In the genomic region with DNA sequence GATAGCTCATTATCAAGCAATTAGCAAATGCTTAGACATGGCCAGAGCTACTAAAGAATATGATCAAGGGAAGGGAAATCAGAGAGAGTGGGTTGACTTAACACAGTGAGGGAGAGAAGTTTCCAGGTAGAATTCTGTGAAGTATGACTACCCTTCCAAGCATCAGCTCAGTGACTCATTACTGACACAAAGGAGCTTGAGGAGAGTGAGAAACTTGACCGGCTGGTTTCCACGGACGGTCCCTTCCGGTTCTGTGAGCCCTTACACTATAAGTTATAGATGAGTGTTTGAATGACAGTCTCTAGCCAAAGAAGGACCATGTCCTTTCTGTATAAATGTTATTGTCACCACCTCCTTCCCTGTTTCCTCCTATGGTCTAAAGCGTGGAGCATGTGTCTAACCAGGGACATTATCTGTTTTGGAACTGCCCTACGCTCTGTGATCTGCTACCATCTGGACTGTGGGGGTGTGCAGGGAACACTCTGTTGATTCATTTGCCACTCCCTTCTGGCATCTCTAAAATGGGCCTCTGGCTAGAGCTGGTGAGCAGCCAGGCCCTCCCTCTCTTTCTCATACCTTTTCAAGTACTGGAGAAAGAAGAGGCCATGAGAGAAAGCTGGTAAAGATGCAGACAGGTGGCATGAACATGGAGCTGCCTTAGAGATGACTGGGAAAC, we compare ENCODE assay signal across 15 mouse cellular contexts.
DNase-seq lines count a peak whose midpoint lies in the region; TF ChIP-seq lines count a peak whose summit lies in the region.
"Had no signal": no experiment of that assay in that cellular context is flagged by ENCODE, and none has a peak within 500 bp of the region (broad histone marks: within the 10 kb centered on the region; RNA-seq: fewer than 3 reads in every experiment).

No protein-coding gene starts in this region.

- H3K27me3 ChIP-seq in limb, embryonic 10.5 days (ENCODE audit: low read depth, poor library complexity, severe bottlenecking), result no peaks in the 10 kb centered on the region
- no peaks in the 10 kb centered on the region for H3K27me3 ChIP-seq in thymus, adult 2 months (ENCODE audit: control insufficient read depth, insufficient read depth, low read length)
- H3K27me3 ChIP-seq: embryonic facial prominence, embryonic 15.5 days; forebrain, embryonic 15.5 days; megakaryocyte, embryonic 14.5 days had no signal

- TF ChIP-seq CTCF in layer of hippocampus, adult 2 months (conservative IDR thresholded peaks at IDR 0.05), result no peak
- TF ChIP-seq CTCF in thymus, adult 2 months (IDR thresholded peaks at IDR 0.05; ENCODE audit: borderline replicate concordance, control insufficient read depth, extremely low read depth, insufficient read depth, low read length, poor library complexity), result no peak

- no peak for TF ChIP-seq POLR2A in thymus, adult 2 months (IDR thresholded peaks at IDR 0.05; ENCODE audit: control insufficient read depth, extremely low read depth, insufficient read depth, low read length, poor library complexity)

- H3K4me3 ChIP-seq in layer of hippocampus, adult 2 months, result no peak overlapping the region
- no peak overlapping the region for H3K4me3 ChIP-seq in limb, embryonic 10.5 days
- H3K4me3 ChIP-seq in thymus, adult 2 months (ENCODE audit: control insufficient read depth, insufficient read depth, low read length), result no peak overlapping the region
- H3K4me3 ChIP-seq: embryonic facial prominence, embryonic 15.5 days; forebrain, embryonic 15.5 days; megakaryocyte, embryonic 14.5 days had no signal

- no peaks in the 10 kb centered on the region for H3K4me1 ChIP-seq in limb, embryonic 10.5 days
- no peaks in the 10 kb centered on the region for H3K4me1 ChIP-seq in thymus, adult 2 months (replicated peaks; ENCODE audit: control insufficient read depth, insufficient read depth, low read length)
- H3K4me1 ChIP-seq: embryonic facial prominence, embryonic 15.5 days; forebrain, embryonic 15.5 days; megakaryocyte, embryonic 14.5 days had no signal

- WGBS in limb, embryonic 10.5 days, result 91% methylated on average over 6 of the region's 6 CpGs
- 93% methylated on average over 6 of the region's 6 CpGs for WGBS in thymus, adult 2 months

- H3K36me3 ChIP-seq in limb, embryonic 10.5 days, result no peaks in the 10 kb centered on the region
- H3K36me3 ChIP-seq in thymus, adult 2 months (ENCODE audit: control insufficient read depth, insufficient read depth, low read length), result no peaks in the 10 kb centered on the region
- H3K36me3 ChIP-seq: embryonic facial prominence, embryonic 15.5 days; forebrain, embryonic 15.5 days had no signal

- peak; percentile 96 for DNase-seq in brain, adult 2 months (ENCODE audit: low read depth, low spot score)
- DNase-seq in cerebellum, adult 18-20 months, result peak; percentile 67 to 78
- DNase-seq in layer of hippocampus, adult 2 months (ENCODE audit: low spot score in 2 of 2), result peak; percentile 76 to 83
- peak; percentile 68 to 96 for DNase-seq in left cerebral cortex, postnatal 25 days (ENCODE audit: low spot score in 2 of 2)
- no peak for DNase-seq in limb, embryonic 10.5 days (ENCODE audit: low spot score)
- DNase-seq in heart, adult 9 months (ENCODE audit: low spot score in 2 of 2), result no peak
- no peak for DNase-seq in thymus, adult 2 months
- DNase-seq: adrenal gland, postnatal 36 days; kidney, adult 11 months; kidney, postnatal 4 days; thymus, postnatal 4 days had no signal

- H3K27ac ChIP-seq in layer of hippocampus, adult 2 months, result peak overlapping the region; percentile 89
- no peak overlapping the region for H3K27ac ChIP-seq in limb, embryonic 10.5 days
- H3K27ac ChIP-seq in thymus, adult 2 months (ENCODE audit: control insufficient read depth, insufficient read depth, low read length), result no peak overlapping the region
- H3K27ac ChIP-seq: embryonic facial prominence, embryonic 15.5 days; forebrain, embryonic 15.5 days; liver, embryonic 14.5 days had no signal

- intact Hi-C loops in left cerebral cortex, postnatal 25 days (cut with DNase I), result loop anchor here (2.0 to 5.0 kb wide), 4 partner anchors 14 to 117 kb away; no protein-coding TSS in a partner anchor

- no peaks in the 10 kb centered on the region for H3K9me3 ChIP-seq in limb, embryonic 10.5 days (replicated peaks)
- H3K9me3 ChIP-seq: embryonic facial prominence, embryonic 15.5 days; forebrain, embryonic 15.5 days had no signal

Comparison
In these comparisons a context has a peak if more than half of its experiments do, and no peak if none do; other contexts are left out.
1. DNase-seq: peak in brain, adult 2 months (single experiment), cerebellum, adult 18-20 months (2 of 2), layer of hippocampus, adult 2 months (2 of 2) and left cerebral cortex, postnatal 25 days (2 of 2); none in limb, embryonic 10.5 days (single experiment), heart, adult 9 months (0 of 2) and thymus, adult 2 months (single experiment).